Mouse (Mus musculus) limb, embryonic 14.5 days (tissue): ENCODE data around the gene Gxylt2. TPM values are rescaled to one million over a fixed set of nuclear protein-coding genes. Genes with fewer than 3 reads are reported as not detected.

Experiments used
- ATAC-seq: fragments of 200-750 bp; cut with Nextera tagmentation; 2 replicates; pipeline ENCODE4 v1.8.0; 2017; ENCODE audit warnings: low read depth, moderate number of reproducible peaks, moderate TSS enrichment; ENCODE audit not compliant: low FRiP score
- DNase-seq: peaks from one replicate; pipeline ENCODE4 v3.0.0-alpha.2; 2015; ENCODE audit warnings: low spot score
- H3K27ac ChIP-seq: fragments of 300-500 bp; sonication (generic); replicated peaks from 2 replicates; pipeline ENCODE4 v1.5.1; 2014; ENCODE audit warnings: low read depth, mild to moderate bottlenecking, low read length, moderate library complexity, mixed read lengths
- H3K27me3 ChIP-seq: fragments of 300-500 bp; sonication (generic); 2 replicates; pipeline ENCODE4 v1.6.1; 2014; ENCODE audit warnings: low read length, mixed read lengths; ENCODE audit not compliant: control insufficient read depth, insufficient read depth
- H3K36me3 ChIP-seq: fragments of 300-500 bp; sonication (generic); 2 replicates; pipeline ENCODE4 v1.6.1; 2014; ENCODE audit warnings: mild to moderate bottlenecking, low read length, moderate library complexity, mixed read lengths; ENCODE audit not compliant: control insufficient read depth, insufficient read depth
- H3K4me1 ChIP-seq: fragments of 300-500 bp; sonication (generic); 2 replicates; pipeline ENCODE4 v1.6.1; 2014; ENCODE audit warnings: antibody characterized with exemption, low read length, mixed read lengths; ENCODE audit not compliant: control insufficient read depth, insufficient read depth
- H3K4me2 ChIP-seq: fragments of 300-500 bp; sonication (generic); replicated peaks from 2 replicates; pipeline ENCODE4 v1.6.1; 2014; ENCODE audit warnings: low read depth, mild to moderate bottlenecking, low read length, moderate library complexity; ENCODE audit not compliant: severe bottlenecking
- H3K4me3 ChIP-seq: fragments of 300-500 bp; sonication (generic); replicated peaks from 2 replicates; pipeline ENCODE4 v1.5.1; 2014; ENCODE audit warnings: low read length
- H3K9ac ChIP-seq: fragments of 300-500 bp; sonication (generic); 2 replicates; pipeline ENCODE4 v1.6.1; 2014; ENCODE audit warnings: mild to moderate bottlenecking, low read depth, low read length, moderate library complexity; ENCODE audit not compliant: severe bottlenecking
- H3K9me3 ChIP-seq: fragments of 300-500 bp; sonication (generic); 2 replicates; pipeline ENCODE4 v1.6.1; 2016; ENCODE audit warnings: low read length; ENCODE audit not compliant: control insufficient read depth
- POLR2A ChIP-seq: fragments of 200-500 bp; IDR thresholded peaks from 2 replicates; pipeline ENCODE4 v1.8.0; 2012; ENCODE audit warnings: inconsistent platforms, mild to moderate bottlenecking, moderate library complexity, borderline replicate concordance; ENCODE audit not compliant: insufficient read depth, insufficient read length; ENCODE audit errors: extremely low read depth
- WGBS: fragments of 180-500 bp; shearing (Covaris S2); extraction: QIAGEN DNeasy Blood & Tissue Kit; methylation state at CpG from one replicate; pipeline ENCODE4 v1.1.7; 2014; 5-methylcytosine and 5-hydroxymethylcytosine counted together
- polyA plus RNA-seq, 2 experiments: library from polyadenylated mRNA; depleted of rRNA in 1 of 2; stranded (reverse) in 1 of 2; unstranded in 1 of 2; fragments of >200 nt; fragmentation: Nextera tagmentation in 1 of 2; extraction: Ambion mirVana in 1 of 2; gene quantifications; 2 replicates each; pipeline versions ENCODE4 v1.2.1 to v1.2.3; 2012 to 2014

Gene Gxylt2
- polyA plus RNA-seq, 2 experiments, result 27.1 to 27.6 TPM

GRCm38 (mm10) chr6:100833811-100834481 is 129.4 kb downstream of the Gxylt2 start:
- no peaks in the 10 kb centered on the region for H3K9me3 ChIP-seq
- DNase-seq (peak; percentile 49), ATAC-seq (peak; percentile 87)
- peak overlapping the region; percentile 46 for H3K4me2 ChIP-seq
- H3K36me3 ChIP-seq, result peaks cover 41% of the 10 kb centered on the region
- no peaks in the 10 kb centered on the region for H3K27me3 ChIP-seq
- peak overlapping the region; percentile 85 for H3K4me3 ChIP-seq
- no peak for TF ChIP-seq POLR2A
- under 1% methylated on average over 58 of the region's 72 CpGs for WGBS
- peak overlapping the region; percentile 78 for H3K9ac ChIP-seq
- H3K4me1 ChIP-seq, result 0 out of 2 replicates have a peak, but pooled peaks cover 4% of the 10 kb centered on the region
- H3K27ac ChIP-seq, result peak overlapping the region; percentile 89

GRCm38 (mm10) chr6:100834489-100835160 is 130.1 kb downstream of the Gxylt2 start:
- no peak for ATAC-seq
- H3K27ac ChIP-seq, result peak overlapping the region; percentile 89; the same call in 1 of the 2 replicates
- H3K36me3 ChIP-seq, result peaks cover 47% of the 10 kb centered on the region
- peak overlapping the region; percentile 85 for H3K4me3 ChIP-seq
- peak overlapping the region; percentile 46 for H3K4me2 ChIP-seq
- H3K27me3 ChIP-seq, result no peaks in the 10 kb centered on the region
- H3K4me1 ChIP-seq, result 0 out of 2 replicates have a peak, but pooled peaks cover 4% of the 10 kb centered on the region
- WGBS, result 40% methylated on average over 9 of the region's 9 CpGs
- TF ChIP-seq POLR2A, result no peak
- no peaks in the 10 kb centered on the region for H3K9me3 ChIP-seq
- peak overlapping the region; percentile 78 for H3K9ac ChIP-seq
- no peak for DNase-seq

GRCm38 (mm10) chr6:100845058-100845457 is 140.5 kb downstream of the Gxylt2 start:
- no peak overlapping the region for H3K27ac ChIP-seq
- no peak for ATAC-seq
- H3K4me1 ChIP-seq, result no peaks in the 10 kb centered on the region; the same call in 1 of the 2 replicates
- H3K4me2 ChIP-seq, result no peak overlapping the region
- no peak overlapping the region for H3K9ac ChIP-seq
- no peak for DNase-seq
- H3K4me3 ChIP-seq, result no peak overlapping the region
- H3K27me3 ChIP-seq, result no peaks in the 10 kb centered on the region
- no peaks in the 10 kb centered on the region for H3K9me3 ChIP-seq
- H3K36me3 ChIP-seq, result peaks cover 49% of the 10 kb centered on the region
- no peak for TF ChIP-seq POLR2A
- WGBS, result 97% methylated on average over 4 of the region's 4 CpGs

- H3K4me2 ChIP-seq, result no peak overlapping the region
- no peak overlapping the region for H3K27ac ChIP-seq
- ATAC-seq (no peak), DNase-seq (no peak)
- no peak for TF ChIP-seq POLR2A
- peaks cover 44% of the 10 kb centered on the region for H3K36me3 ChIP-seq
- 89% methylated on average over 5 of the region's 5 CpGs for WGBS
- H3K4me3 ChIP-seq, result no peak overlapping the region
- H3K4me1 ChIP-seq, result no peaks in the 10 kb centered on the region; the same call in 1 of the 2 replicates
- H3K9ac ChIP-seq, result no peak overlapping the region
- H3K27me3 ChIP-seq, result no peaks in the 10 kb centered on the region
- no peaks in the 10 kb centered on the region for H3K9me3 ChIP-seq
Measured at GRCm38 (mm10) chr6:100847264-100847663, 142.7 kb downstream of the Gxylt2 start.

- Histone ChIP-seq H3K27ac (no peak overlapping the region), H3K27me3 (no peaks in the 10 kb centered on the region), H3K9ac (no peak overlapping the region), H3K36me3 (peaks cover 38% of the 10 kb centered on the region), H3K4me2 (no peak overlapping the region), H3K4me1 (no peaks in the 10 kb centered on the region; the same call in 1 of the 2 replicates), H3K9me3 (no peaks in the 10 kb centered on the region), H3K4me3 (no peak overlapping the region)
- WGBS, result 83% methylated on average over 9 of the region's 9 CpGs
- DNase-seq (no peak), ATAC-seq (no peak)
- TF ChIP-seq POLR2A, result no peak
Measured at GRCm38 (mm10) chr6:100848682-100849375, 144.3 kb downstream of the Gxylt2 start.
